Mouse (Mus musculus): ENCODE data around the gene Lrrk1.

Gene Lrrk1

GRCm38 (mm10) chr7:66257232-66257631, 130.9 kb downstream of the Lrrk1 start:
- no peak for DNase-seq (ENCODE audit: low read depth, low spot score)

GRCm38 (mm10) chr7:66256441-66256840, 131.7 kb downstream of the Lrrk1 start:
- no peak for DNase-seq (ENCODE audit: low read depth, low spot score)

DNA sequence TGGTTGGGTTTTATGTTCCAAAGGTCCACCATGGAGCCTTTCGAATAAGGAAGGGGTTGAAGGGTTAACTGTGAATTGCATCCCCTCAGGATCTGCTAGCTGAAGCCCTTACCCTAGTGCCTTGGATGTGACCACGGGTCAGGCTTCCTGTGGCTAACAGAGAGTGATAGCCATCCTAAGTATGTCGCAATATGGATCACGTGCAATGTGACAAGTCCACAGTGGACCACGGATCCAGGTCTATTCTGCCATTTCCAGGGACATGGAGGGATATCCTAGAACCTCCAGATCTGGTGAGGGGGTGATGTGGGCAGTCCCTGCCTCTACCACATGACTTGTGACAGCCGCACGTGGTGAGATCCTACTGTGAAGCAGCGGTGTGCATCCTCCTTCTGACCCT, 133.2 kb downstream of the Lrrk1 start:
- no peak for DNase-seq (ENCODE audit: low read depth, low spot score)

- no peak for DNase-seq (ENCODE audit: low read depth, low spot score)
Measured at GRCm38 (mm10) chr7:66253975-66254651, 134.0 kb downstream of the Lrrk1 start.

DNA sequence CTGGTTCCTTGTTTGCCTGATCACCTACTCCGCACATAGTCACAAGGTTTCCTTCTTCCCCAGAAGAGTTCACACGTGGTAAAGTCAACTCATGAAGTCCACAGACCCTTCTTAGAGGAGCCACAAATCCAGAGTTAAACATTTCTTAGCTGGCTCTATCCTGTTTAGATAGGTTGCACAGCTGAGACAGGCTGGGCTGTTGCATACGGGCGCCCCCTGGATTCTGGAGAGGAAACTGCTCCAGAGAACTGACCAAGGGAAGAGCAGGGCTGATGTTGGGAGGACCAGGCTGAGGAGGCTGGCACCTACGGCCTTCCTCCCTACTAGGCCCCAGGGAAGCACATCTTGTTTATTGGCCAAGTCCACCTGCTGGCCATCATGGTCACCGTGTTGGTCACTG, 138.1 kb downstream of the Lrrk1 start:
- peak; percentile 51 for DNase-seq (ENCODE audit: low read depth, low spot score)

GRCm38 (mm10) chr7:66249426-66249825, 138.7 kb downstream of the Lrrk1 start:
- no peak for DNase-seq (ENCODE audit: low read depth, low spot score)

- DNase-seq (ENCODE audit: low read depth, low spot score) = no peak
Measured at GRCm38 (mm10) chr7:66249020-66249419, 139.1 kb downstream of the Lrrk1 start.

DNA sequence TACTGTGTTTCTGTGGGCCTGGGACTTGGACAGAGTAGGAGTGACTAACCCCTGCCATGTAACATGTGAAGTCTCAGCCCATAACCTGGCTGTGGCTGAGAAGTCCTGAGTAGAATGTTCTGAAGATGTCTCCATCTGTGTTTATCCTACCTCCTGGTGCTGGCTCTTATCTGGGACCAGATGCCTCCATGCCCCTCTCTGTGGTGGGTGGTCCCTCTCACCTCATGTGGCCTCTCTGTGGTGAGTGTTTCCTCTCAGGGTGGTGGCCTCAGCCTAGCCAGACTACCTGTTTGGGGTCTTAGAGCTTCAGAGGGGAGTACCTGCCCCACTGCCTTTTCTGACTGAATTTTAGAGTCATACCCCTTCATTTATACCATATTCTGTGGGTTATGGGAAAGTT, 139.9 kb downstream of the Lrrk1 start:
- no peak for DNase-seq (ENCODE audit: low read depth, low spot score)

- DNase-seq (ENCODE audit: low read depth, low spot score) = peak; percentile 50
Measured at GRCm38 (mm10) chr7:66247274-66248021, 140.7 kb downstream of the Lrrk1 start.

- DNase-seq (ENCODE audit: low read depth, low spot score) = no peak
Measured at GRCm38 (mm10) chr7:66246716-66247235, 141.4 kb downstream of the Lrrk1 start.

GRCm38 (mm10) chr7:66245646-66246045, 142.5 kb downstream of the Lrrk1 start:
- no peak for DNase-seq (ENCODE audit: low read depth, low spot score)

DNA sequence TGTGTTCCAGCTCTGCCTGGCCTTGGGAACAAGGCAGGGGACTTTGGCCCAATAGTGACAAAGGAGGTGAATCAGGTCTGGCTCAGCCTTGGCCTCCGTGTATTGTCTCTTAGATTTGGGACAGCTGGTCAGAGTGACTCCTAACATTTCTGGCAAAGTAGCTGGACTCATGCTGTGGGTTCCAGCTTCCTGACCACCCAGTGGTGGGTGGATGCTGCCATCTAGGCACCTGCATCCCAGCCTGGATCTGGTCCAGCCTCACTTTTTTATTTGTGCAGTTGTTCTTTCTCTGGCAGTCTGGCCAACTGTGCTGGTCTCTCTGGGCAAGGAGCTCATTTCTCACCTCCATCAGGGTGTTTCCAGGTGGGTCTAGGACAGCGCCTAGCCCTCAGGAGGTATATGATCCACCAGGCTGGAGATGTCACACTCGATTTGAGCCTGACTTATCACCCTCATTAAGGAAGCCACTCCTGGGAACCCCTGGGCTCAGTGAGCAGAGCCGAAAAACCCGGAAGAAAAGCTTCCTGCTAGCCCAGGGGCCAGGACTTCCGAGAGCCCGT, 144.3 kb downstream of the Lrrk1 start:
- no peak for DNase-seq (ENCODE audit: low read depth, low spot score)

- no peak for DNase-seq (ENCODE audit: low read depth, low spot score)
Measured at GRCm38 (mm10) chr7:66241855-66242412, 146.2 kb downstream of the Lrrk1 start.

- DNase-seq (ENCODE audit: low read depth, low spot score) = no peak
Measured at GRCm38 (mm10) chr7:66238157-66238556, 150.0 kb downstream of the Lrrk1 start.

DNA sequence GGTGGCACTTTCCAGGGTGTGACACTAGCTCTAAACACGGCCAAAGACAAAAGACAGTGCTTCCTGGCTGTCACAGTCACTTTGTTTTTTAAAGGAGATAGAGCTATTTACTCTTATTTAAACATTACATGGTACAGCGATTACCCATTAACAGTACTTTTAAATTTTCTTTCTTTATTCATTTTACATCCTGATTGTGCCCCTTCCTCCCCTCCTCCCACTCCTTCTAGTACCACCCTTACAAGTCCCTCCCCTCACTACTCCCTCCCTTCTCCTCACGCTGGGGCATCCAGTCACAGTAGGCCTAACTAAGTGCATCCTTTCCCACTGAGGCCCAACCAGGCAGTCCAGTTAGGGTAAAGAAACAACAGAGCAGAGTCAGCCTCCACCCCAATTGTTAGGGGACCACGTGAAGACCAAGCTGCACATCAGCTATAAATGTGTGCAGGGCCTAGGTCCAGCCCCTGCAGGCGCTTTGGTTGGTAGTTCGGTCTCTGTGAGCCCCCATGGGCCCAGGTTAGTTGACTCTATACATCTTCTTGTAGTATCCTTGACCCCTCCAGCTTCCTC, 154.1 kb downstream of the Lrrk1 start:
- no peak for DNase-seq (ENCODE audit: low read depth, low spot score)

DNA sequence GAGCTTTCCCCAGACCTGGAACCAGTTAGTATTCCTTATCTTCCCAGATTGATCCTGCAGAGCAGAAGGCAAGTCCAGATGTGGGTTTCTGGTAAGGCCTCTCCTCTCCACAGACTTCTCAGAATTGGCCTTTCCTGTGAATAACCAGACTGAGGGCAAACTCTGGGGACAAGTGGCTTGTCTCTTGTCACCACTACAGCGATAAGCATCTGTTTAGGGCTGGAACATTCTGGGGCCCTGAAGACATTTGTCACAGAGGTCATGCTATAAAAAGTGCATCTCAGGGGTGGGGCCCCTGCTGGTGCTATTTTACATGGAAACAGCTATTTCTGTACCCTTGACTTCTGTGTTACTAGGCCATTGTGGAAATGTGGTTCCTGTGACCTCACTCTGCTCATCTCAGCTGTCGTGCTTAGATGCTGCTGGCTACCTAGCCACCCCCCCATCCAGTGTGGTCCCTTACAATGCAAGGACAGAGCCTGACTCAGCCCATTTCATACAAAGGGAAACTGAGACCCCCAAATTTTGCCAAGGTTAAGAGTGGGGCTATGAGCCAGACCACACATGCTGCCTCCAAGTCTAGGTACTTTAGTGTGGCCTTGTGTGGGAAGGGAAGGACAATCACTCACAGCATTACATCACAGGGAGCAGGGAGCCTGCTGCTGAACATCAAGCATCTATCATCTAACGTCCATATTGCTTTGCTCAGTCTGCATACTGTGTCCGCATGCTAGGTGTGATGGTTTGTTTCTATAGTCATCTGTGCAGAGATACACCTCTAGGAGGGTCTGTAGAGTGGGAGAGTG, 154.8 kb downstream of the Lrrk1 start:
- DNase-seq (ENCODE audit: low read depth, low spot score) = no peak

GRCm38 (mm10) chr7:66231861-66232260, 156.3 kb downstream of the Lrrk1 start:
- no peak for DNase-seq (ENCODE audit: low read depth, low spot score)

DNA sequence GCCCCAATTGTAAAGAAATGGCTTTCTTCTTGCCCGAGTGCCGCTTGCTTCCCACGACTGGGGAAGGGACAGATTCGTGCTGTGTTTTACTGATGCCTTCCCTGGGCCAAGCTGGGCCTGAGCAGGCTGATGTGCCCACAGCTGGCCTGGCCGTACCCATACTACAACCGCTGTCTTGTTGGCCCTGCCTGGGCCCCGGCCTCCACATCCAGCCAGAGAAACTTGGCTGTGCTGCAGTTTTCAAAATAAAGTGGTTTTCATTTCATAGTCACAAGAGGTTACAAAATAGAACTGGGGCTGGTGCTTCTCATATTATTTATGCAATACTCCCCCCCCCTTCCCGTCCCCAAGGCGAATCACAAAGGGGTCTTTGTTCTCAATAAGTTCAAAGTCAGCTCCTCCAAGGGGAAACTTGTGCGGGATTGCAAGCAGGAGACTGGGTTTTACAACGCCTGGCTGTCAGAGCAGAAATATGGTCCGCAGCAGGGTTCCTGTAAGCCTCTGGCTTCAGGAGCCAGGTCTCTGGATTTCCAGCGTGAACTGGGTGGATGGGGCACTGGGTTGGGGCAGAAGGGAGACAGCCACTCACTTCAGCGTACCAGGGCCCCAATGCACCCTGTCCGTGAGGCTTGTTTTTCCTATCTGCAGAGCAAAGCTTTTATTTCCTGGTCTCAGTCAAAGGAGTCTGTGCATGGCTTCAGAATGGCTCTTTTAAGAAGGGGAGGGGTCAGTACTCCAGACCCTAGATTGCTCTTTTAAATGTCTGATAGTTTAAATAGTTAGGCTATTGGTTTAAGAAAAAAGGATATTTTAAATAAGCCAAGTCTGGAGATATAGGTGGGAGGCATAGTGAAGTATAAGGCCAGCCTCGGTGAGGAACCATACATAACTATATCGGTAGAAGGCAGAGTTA, 157.3 kb downstream of the Lrrk1 start:
- DNase-seq (ENCODE audit: low read depth, low spot score) = peak; percentile 71

- DNase-seq (ENCODE audit: low read depth, low spot score) = no peak
Measured at GRCm38 (mm10) chr7:66230246-66230637, 157.9 kb downstream of the Lrrk1 start.

DNA sequence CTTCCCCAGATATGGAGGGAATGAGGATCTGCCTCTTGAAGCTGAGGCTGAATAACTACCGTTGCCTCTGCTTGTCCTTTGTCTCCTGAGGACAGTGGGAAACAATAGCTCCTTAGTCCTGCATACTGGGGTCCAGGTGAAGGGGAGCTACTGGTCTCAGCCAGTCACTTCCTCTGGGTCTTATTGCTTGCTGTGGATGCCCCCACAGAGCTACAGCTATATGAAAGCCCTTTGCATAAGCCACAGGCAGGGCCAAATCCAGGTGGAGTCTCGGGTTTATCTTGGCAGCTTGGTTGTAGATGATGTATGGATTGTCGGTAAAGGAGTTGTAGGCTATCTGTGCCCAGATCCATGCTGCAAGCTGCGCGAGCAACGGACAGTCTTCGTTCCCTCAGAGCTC, 158.7 kb downstream of the Lrrk1 start:
- no peak for DNase-seq (ENCODE audit: low read depth, low spot score)
